Mouse (Mus musculus): ENCODE results near the gene Serpine2. TPM values are rescaled to one million over a fixed set of nuclear protein-coding genes. Genes with fewer than 3 reads are reported as not detected.

The Serpine2 gene
- polyA plus RNA-seq (2012; rRNA removed; ENCODE audit: low replicate concordance): 14.1 and 52.0 TPM in 2 replicates

DNA sequence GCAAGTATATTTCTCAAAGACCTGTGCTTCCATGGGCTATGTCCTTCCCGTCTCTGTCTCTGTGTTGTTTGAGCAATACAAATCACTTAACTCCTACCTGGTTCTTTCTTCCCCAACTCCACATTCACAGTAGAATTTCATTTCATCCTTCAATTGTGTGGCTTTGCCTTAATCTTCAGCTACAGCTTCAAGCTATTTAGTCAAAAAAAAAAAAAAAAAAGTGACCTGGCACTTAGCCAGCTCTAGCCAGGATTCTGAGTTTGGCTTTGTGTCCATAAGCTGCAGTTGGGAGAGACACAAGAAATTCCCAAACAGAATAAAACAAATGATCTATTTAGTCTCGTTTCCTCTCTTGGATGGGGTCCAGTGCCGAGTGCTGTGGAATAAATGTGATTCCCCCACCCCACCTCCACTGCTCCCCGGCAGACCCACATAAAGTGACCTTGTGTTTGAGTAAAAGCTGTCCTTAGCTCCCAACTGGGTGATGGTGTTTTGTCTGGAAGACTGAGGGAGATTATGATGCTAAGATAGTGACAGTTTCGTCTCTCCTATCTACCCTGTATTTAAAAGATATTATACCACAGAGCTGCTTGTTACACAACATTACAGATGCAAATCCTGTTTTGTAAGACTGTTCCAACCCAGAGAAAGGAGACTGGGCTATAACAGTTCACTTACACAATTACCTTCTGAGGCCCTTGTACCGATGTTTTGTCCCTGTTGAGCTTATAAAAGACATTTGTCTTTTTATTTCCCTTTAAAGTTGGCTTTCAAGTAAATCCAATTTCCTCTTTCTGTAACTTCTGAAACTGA lies at the start of gene Serpine2:
Serpine2 (minus strand) TSS at position 51 of the 813 bp plus-strand sequence.

DNA sequence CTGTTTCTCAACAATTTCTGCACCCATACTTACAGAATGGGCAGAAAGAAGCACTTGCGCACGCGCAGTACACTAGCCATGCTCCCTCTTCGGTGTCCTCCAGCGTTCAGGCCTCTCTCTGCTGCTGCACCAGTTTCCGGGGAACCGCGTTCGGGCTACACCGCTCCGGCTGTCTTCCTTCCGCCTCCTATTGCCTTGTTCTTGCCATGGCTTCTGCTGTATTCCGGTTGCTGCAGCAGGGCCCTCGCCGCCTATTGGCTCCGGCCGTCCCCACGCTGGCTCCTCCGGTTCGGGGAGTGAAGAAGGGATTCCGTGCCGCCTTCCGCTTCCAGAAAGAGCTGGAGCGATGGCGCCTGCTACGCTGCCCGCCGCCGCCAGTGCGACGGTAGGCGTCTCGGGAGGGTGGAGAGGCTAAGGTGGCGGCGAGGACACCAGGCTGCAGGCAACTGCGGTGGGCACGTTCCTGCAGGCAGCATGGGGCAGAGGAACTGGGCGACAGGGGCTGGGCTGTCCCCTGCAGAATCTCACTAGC lies 85.0 kb downstream of the Serpine2 start, which contains the start of the genes Mrpl44 and Wdfy1:
Mrpl44 (plus strand) TSS at position 92 of the 532 bp plus-strand sequence.
Wdfy1 (minus strand) TSS at position 217 of the 532 bp plus-strand sequence.

Other genes starting within 250 kb of the Serpine2 start
- gene Ap1s3, start 189.2 kb downstream of the Serpine2 start, polyA plus RNA-seq (2012; rRNA removed; ENCODE audit: low replicate concordance): 15.6 and 51.5 TPM in 2 replicates
- 9.4 and 12.3 TPM in 2 replicates for gene Mrpl44, start 85.2 kb downstream of the Serpine2 start, polyA plus RNA-seq (2012; rRNA removed; ENCODE audit: low replicate concordance)
- 29.3 and 62.0 TPM in 2 replicates for gene Wdfy1, start 85.0 kb downstream of the Serpine2 start, polyA plus RNA-seq (2012; rRNA removed; ENCODE audit: low replicate concordance)